22 mouse cellular contexts compared by ENCODE assay signal in the genomic region with DNA sequence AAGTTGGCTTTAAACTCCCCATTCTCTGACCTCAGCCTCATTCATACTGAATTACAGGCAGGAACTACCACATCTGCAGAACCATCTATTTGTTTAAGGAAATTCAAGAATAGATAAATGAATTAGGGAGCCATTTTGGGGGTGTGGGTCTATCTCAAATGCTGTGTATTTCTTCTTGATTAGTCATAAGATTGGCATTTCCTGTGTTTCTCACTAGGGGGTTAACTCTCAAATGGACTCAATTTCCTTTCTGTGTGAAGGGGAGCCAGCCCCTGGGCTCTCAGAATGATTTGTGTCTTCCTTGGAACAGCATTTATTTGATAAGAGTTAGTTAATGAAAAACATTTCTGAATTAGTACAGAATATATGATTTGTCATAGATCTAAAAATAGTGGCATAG.
DNase-seq lines count a peak whose midpoint lies in the region; ATAC-seq and TF ChIP-seq lines count a peak whose summit lies in the region.
"Had no signal": no experiment of that assay in that cellular context is flagged by ENCODE, and none has a peak within 500 bp of the region (broad histone marks: within the 10 kb centered on the region; RNA-seq: fewer than 3 reads in every experiment).

No protein-coding gene starts in this region.

- peak; percentile 70 for DNase-seq in kidney, postnatal 0 days (ENCODE audit: low spot score)
- DNase-seq in kidney, postnatal 36 days, result no peak
- peak; percentile 26 for DNase-seq in lung, embryonic 14.5 days
- no peak for DNase-seq in lung, postnatal 4 days
- peak; percentile 17 for DNase-seq in Muller cell, postnatal 12 days (ENCODE audit: inconsistent ontology term)
- no peak for DNase-seq in heart, adult 11 months
- DNase-seq: adrenal gland, postnatal 14 days; cerebellum, adult 11-12 months; cerebellum, adult 9-10 months; cerebellum, postnatal 25 days; gastrocnemius, adult 2 months; gastrocnemius, postnatal 36 days; heart, adult 18-20 months; heart, postnatal 14 days had no signal

- H3K9me3 ChIP-seq in kidney, postnatal 0 days (replicated peaks; ENCODE audit: low read length), result no peaks in the 10 kb centered on the region
- no peaks in the 10 kb centered on the region for H3K9me3 ChIP-seq in lung, embryonic 14.5 days (ENCODE audit: low read depth, low read length)
- H3K9me3 ChIP-seq: embryonic facial prominence, embryonic 10.5 days; forebrain, embryonic 10.5 days; heart, embryonic 10.5 days had no signal

- ATAC-seq in kidney, postnatal 0 days (replicated peaks; ENCODE audit: low FRiP score, low read depth), result no peak
- no peak for ATAC-seq in lung, embryonic 14.5 days (ENCODE audit: insufficient read depth)
- ATAC-seq: activated CD4-positive, CD25-positive, alpha-beta regulatory T cell, adult 4 months; hindbrain, postnatal 0 days had no signal

- H3K27me3 ChIP-seq in kidney, postnatal 0 days (ENCODE audit: insufficient read depth, low read length), result no peaks in the 10 kb centered on the region
- H3K27me3 ChIP-seq in lung, embryonic 14.5 days (ENCODE audit: insufficient read depth, low read length), result no peaks in the 10 kb centered on the region
- H3K27me3 ChIP-seq: hindbrain, embryonic 13.5 days had no signal

- H3K4me2 ChIP-seq in kidney, postnatal 0 days (ENCODE audit: low read length), result no peak overlapping the region
- no peak overlapping the region for H3K4me2 ChIP-seq in lung, embryonic 14.5 days
- H3K4me2 ChIP-seq: hindbrain, embryonic 13.5 days had no signal

- TF ChIP-seq CTCF in kidney, postnatal 0 days (IDR thresholded peaks at IDR 0.05; ENCODE audit: low read depth), result no peak
- TF ChIP-seq CTCF in lung, embryonic 14.5 days (IDR thresholded peaks at IDR 0.05; ENCODE audit: low read depth), result no peak
- TF ChIP-seq CTCF in embryonic fibroblast, embryonic 13.5 days (IDR thresholded peaks at IDR 0.05; ENCODE audit: borderline replicate concordance, insufficient read depth, low read length), result no peak

- no peak overlapping the region for H3K9ac ChIP-seq in kidney, postnatal 0 days (ENCODE audit: low read depth, low read length)
- no peak overlapping the region for H3K9ac ChIP-seq in lung, embryonic 14.5 days
- H3K9ac ChIP-seq: hindbrain, embryonic 13.5 days had no signal

- no peak overlapping the region for H3K27ac ChIP-seq in kidney, postnatal 0 days
- H3K27ac ChIP-seq in lung, embryonic 14.5 days (ENCODE audit: low read depth), result no peak overlapping the region
- peak overlapping the region; percentile 80; the same call in 1 of the 2 replicates for H3K27ac ChIP-seq in embryonic fibroblast, embryonic 13.5 days (ENCODE audit: insufficient read depth, low read length)
- H3K27ac ChIP-seq: embryonic facial prominence, embryonic 10.5 days; forebrain, embryonic 10.5 days; gastrocnemius, adult 2 months; heart, embryonic 10.5 days; hindbrain, embryonic 13.5 days; hindbrain, postnatal 0 days had no signal

- TF ChIP-seq POLR2A in embryonic fibroblast, embryonic 13.5 days (IDR thresholded peaks at IDR 0.05; ENCODE audit: low read depth, low read length), result no peak

- H3K4me1 ChIP-seq in kidney, postnatal 0 days (replicated peaks; ENCODE audit: insufficient read depth, low read length), result no peaks in the 10 kb centered on the region
- no peaks in the 10 kb centered on the region for H3K4me1 ChIP-seq in lung, embryonic 14.5 days (ENCODE audit: insufficient read depth)
- H3K4me1 ChIP-seq in embryonic fibroblast, embryonic 13.5 days (ENCODE audit: control insufficient read depth, insufficient read depth, low read length), result no peaks in the 10 kb centered on the region; the same call in none of the 2 replicates
- H3K4me1 ChIP-seq: embryonic facial prominence, embryonic 10.5 days; forebrain, embryonic 10.5 days; heart, embryonic 10.5 days; hindbrain, embryonic 13.5 days had no signal

- H3K36me3 ChIP-seq in kidney, postnatal 0 days (ENCODE audit: insufficient read depth, low read length), result no peaks in the 10 kb centered on the region
- H3K36me3 ChIP-seq in lung, embryonic 14.5 days (ENCODE audit: insufficient read depth), result no peaks in the 10 kb centered on the region
- H3K36me3 ChIP-seq: embryonic facial prominence, embryonic 10.5 days; forebrain, embryonic 10.5 days; heart, embryonic 10.5 days; hindbrain, embryonic 13.5 days had no signal

- no peak overlapping the region for H3K4me3 ChIP-seq in kidney, postnatal 0 days (replicated peaks; ENCODE audit: low read depth, low read length)
- H3K4me3 ChIP-seq in lung, embryonic 14.5 days (ENCODE audit: low read depth, low read length), result no peak overlapping the region
- H3K4me3 ChIP-seq in embryonic fibroblast, embryonic 13.5 days (ENCODE audit: insufficient read depth, low read length), result no peak overlapping the region
- H3K4me3 ChIP-seq: embryonic facial prominence, embryonic 10.5 days; erythroblast, embryonic 14.5 days; forebrain, embryonic 10.5 days; gastrocnemius, adult 2 months; heart, embryonic 10.5 days; hindbrain, embryonic 13.5 days had no signal

Comparison
In these comparisons a context has a peak if more than half of its experiments do, and no peak if none do; other contexts are left out.
1. DNase-seq: peak in kidney, postnatal 0 days (single experiment), lung, embryonic 14.5 days (single experiment) and Muller cell, postnatal 12 days (single experiment); none in kidney, postnatal 36 days (0 of 2), lung, postnatal 4 days (0 of 2) and heart, adult 11 months (single experiment).